Mouse (Mus musculus) hindbrain, embryonic 15.5 days (tissue): ENCODE results near the gene Gm49325. TPM values are rescaled to one million over a fixed set of nuclear protein-coding genes. Genes with fewer than 3 reads are reported as not detected.

ENCODE experiments used
- ATAC-seq: fragments of 200-750 bp; cut with Nextera tagmentation; 2 replicates; pipeline ENCODE4 v1.8.0; 2017; ENCODE audit warnings: low read depth, moderate number of reproducible peaks, moderate TSS enrichment; ENCODE audit not compliant: low FRiP score
- H3K27ac ChIP-seq: fragments of 300-500 bp; sonication (generic); replicated peaks from 2 replicates; pipeline ENCODE4 v1.5.1; 2015; ENCODE audit warnings: mild to moderate bottlenecking, inconsistent platforms
- H3K27me3 ChIP-seq: fragments of 300-500 bp; sonication (generic); 2 replicates; pipeline ENCODE4 v1.6.1; 2015; ENCODE audit warnings: control low read depth, inconsistent platforms
- H3K36me3 ChIP-seq: fragments of 300-500 bp; sonication (generic); 2 replicates; pipeline ENCODE4 v1.6.1; 2015; ENCODE audit warnings: control low read depth, inconsistent platforms
- H3K4me1 ChIP-seq: fragments of 300-500 bp; sonication (generic); replicated peaks from 2 replicates; pipeline ENCODE4 v1.6.1; 2015; ENCODE audit warnings: control low read depth, inconsistent platforms
- H3K4me2 ChIP-seq: fragments of 300-500 bp; sonication (generic); 2 replicates; pipeline ENCODE4 v1.6.1; 2015; ENCODE audit warnings: moderate library complexity, mild to moderate bottlenecking, inconsistent platforms
- H3K4me3 ChIP-seq: fragments of 300-500 bp; sonication (generic); 2 replicates; pipeline ENCODE4 v1.5.1; 2015; ENCODE audit warnings: mild to moderate bottlenecking, inconsistent platforms
- H3K9ac ChIP-seq: fragments of 300-500 bp; sonication (generic); 2 replicates; pipeline ENCODE4 v1.6.1; 2015; ENCODE audit warnings: inconsistent platforms
- H3K9me3 ChIP-seq: fragments of 300-500 bp; sonication (generic); 2 replicates; pipeline ENCODE4 v1.6.1; 2016; ENCODE audit warnings: control low read depth, inconsistent platforms
- WGBS: fragments of 180-500 bp; shearing (Covaris S2); methylation state at CpG from one replicate; pipeline ENCODE4 v1.1.7; 2015; 5-methylcytosine and 5-hydroxymethylcytosine counted together
- polyA plus RNA-seq: library from polyadenylated mRNA; unstranded; fragments of >200 nt; fragmentation: Nextera tagmentation; extraction: Ambion mirVana; gene quantifications from 2 replicates; pipeline ENCODE4 v1.2.1, GENCODE M21; 2015

Gene Gm49325
- polyA plus RNA-seq, 1 experiment from 2014 or later: 2.9 TPM

DNA sequence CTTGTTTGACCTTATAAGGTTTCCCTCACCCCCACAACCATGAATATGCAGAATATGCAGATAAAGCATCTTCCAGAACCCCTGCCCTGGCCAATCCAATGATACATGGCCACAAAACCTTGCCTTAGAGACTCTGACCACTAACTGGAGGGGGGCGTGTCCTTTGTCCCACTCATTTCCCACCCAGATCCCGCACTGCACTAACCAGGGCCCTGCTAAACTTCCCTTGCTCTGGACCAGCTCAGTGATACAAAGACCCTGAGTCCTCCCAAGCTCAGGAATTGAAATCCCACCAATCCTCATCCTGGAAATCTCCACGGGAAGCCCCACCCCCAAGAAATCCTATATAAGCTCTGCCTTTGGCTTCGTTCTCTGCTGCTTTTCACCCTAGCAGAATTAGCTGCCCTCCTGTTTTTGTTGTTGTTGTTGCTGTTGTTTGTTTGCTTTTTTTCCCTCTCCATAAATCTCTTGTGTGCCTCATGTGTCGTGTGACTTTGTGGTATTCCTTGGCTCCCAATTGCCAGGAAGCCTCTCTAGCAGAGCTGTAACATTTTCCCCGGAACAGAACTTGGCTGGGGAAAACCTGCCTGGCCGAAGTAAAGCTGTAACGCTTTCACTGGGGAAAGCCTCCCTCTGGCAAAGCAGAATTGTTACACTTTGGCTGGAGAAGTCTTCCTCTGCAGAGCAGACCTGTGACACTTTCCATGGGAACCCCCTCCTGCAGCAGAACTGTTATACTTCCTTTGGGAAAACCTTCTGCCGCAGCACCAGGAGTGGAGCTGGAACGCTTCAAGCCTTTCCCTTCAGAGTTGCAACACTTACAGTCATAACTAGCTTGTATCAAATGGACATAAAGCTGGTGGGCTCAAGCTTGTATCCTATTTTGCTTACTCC, 25.7 kb upstream of the Gm49325 start:
- Histone ChIP-seq H3K4me1 (peaks cover 21% of the 10 kb centered on the region), H3K36me3 (no peaks in the 10 kb centered on the region), H3K9ac (no peak overlapping the region), H3K27me3 (no peaks in the 10 kb centered on the region), H3K9me3 (no peaks in the 10 kb centered on the region), H3K4me2 (peak overlapping the region; percentile 70; the same call in 1 of the 2 replicates), H3K27ac (no peak overlapping the region), H3K4me3 (no peak overlapping the region)
- WGBS: 61% methylated on average over 10 of the region's 10 CpGs
- ATAC-seq: no peak

DNA sequence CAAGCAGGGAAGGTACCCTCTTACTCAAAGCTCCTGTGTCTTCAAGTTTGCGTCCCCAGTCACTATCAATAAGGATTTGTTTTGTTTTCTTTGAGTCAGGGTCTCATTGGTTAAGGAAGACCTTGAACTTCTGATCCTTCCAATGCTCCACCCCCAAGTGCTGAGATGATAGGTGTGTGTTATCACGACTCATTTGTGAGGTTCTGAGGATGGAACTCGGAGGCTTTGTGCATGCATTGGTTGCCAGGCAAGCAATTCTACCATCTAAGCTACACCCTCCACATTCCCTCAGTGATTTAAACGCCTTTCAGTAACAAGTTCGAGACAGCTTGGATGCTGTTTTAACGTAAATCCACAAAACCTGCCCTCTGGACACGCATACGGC, 25.0 kb upstream of the Gm49325 start:
- H3K9me3 ChIP-seq: no peaks in the 10 kb centered on the region
- peak overlapping the region; percentile 82 for H3K9ac ChIP-seq
- H3K27me3 ChIP-seq: no peaks in the 10 kb centered on the region
- peak overlapping the region; percentile 77 for H3K4me3 ChIP-seq
- 12% methylated on average over 8 of the region's 8 CpGs for WGBS
- peak overlapping the region; percentile 70 for H3K4me2 ChIP-seq
- peak overlapping the region; percentile 89 for H3K27ac ChIP-seq
- H3K36me3 ChIP-seq: no peaks in the 10 kb centered on the region
- H3K4me1 ChIP-seq: peaks cover 26% of the 10 kb centered on the region
- peak; percentile 14; the same call in 1 of the 2 replicates for ATAC-seq

DNA sequence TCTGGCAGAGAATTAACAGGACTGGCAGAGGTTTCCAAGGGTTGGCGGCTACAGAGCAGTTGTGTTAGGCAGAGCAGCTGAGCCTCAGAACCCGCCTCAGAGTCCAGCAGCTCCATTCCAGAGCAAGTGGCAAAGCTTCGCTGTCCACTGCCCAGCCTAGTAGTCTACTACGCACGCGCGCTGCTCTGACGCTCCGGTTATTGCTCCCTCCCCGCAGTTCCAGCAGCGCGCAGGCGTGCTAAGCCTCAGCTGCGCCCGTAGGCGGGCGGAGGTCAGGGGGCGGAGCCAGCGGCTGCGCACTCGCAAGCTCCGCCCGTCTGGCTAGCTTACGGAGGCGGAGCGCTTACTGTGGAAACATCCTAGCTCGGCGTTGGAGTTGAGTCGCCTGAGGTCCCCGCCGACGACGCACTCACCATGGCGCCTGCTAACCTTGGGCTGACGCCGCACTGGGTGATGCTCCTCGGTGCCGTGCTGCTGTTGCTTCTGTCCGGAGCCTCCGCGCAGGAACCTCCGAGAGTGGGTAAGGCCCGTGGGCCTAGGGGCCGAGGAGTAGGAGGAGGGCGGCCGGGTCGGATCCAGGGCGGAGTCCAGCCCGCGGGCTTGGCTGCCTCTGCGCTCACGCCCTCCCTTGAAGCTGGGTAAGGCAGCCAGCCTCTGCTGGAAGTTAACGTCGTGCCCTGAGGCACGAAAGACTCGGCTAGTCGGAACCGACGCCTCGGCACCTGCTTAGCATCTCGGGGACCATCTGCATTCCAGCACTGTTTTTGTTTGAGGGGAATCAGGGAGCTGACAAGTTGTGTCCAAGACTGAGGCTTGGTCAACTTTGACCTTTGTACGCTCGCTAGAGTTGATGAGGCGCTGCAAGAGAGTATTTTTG, 24.4 kb upstream of the Gm49325 start, which contains the start of gene Pttg1ip:
Gene Pttg1ip, plus strand, starts transcription at position 313 of the 877 bp plus-strand sequence.
- Histone ChIP-seq H3K4me3 (peak within 1 kb of the TSS; percentile 77), H3K9me3 (no peaks in the 10 kb centered on the region), H3K4me2 (peak within 1 kb of the TSS; percentile 70), H3K36me3 (no peaks in the 10 kb centered on the region), H3K9ac (peak within 1 kb of the TSS; percentile 82), H3K4me1 (peaks cover 27% of the 10 kb centered on the region), H3K27ac (peak within 1 kb of the TSS; percentile 89), H3K27me3 (no peaks in the 10 kb centered on the region)
- ATAC-seq: peak; percentile 98
- under 1% methylated on average over 64 of the region's 64 CpGs for WGBS

DNA sequence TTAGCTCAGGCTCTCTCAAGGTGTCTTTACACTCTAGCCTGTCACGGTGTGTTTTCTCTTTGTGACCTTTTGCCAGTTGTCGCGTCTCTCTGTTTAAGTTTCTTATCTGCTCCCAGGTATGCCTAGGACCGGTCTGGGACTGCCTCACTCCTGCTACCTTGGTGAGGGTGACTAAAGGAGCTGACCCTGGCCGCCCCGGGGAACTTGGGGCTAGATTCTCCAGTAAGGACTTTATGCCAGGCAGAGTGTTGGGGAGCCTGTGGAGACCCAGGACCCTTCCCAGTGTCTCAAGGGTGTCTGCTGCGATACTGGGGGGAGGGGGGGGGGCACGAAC, 23.7 kb upstream of the Gm49325 start:
- Histone ChIP-seq H3K27ac (peak overlapping the region; percentile 87; the same call in 1 of the 2 replicates), H3K4me3 (peak overlapping the region; percentile 77), H3K4me1 (peaks cover 27% of the 10 kb centered on the region), H3K9ac (peak overlapping the region; percentile 82), H3K36me3 (no peaks in the 10 kb centered on the region), H3K9me3 (no peaks in the 10 kb centered on the region), H3K27me3 (no peaks in the 10 kb centered on the region), H3K4me2 (peak overlapping the region; percentile 70)
- 7% methylated on average over 8 of the region's 8 CpGs for WGBS
- no peak for ATAC-seq

GRCm38 (mm10) chr10:77583795-77584422, 22.1 kb upstream of the Gm49325 start:
- ATAC-seq: no peak
- 0 out of 2 replicates have a peak, but pooled peaks cover 4% of the 10 kb centered on the region for H3K36me3 ChIP-seq
- WGBS: 70% methylated on average over 10 of the region's 10 CpGs
- no peak overlapping the region for H3K9ac ChIP-seq
- no peaks in the 10 kb centered on the region for H3K27me3 ChIP-seq
- H3K27ac ChIP-seq: no peak overlapping the region
- H3K4me3 ChIP-seq: no peak overlapping the region
- peaks cover 35% of the 10 kb centered on the region for H3K4me1 ChIP-seq
- H3K9me3 ChIP-seq: no peaks in the 10 kb centered on the region
- peak overlapping the region; percentile 4; the same call in 1 of the 2 replicates for H3K4me2 ChIP-seq

- no peak for ATAC-seq
- Histone ChIP-seq H3K9me3 (no peaks in the 10 kb centered on the region), H3K4me1 (peaks cover 38% of the 10 kb centered on the region), H3K27ac (no peak overlapping the region), H3K9ac (no peak overlapping the region), H3K36me3 (peaks cover 16% of the 10 kb centered on the region; the same call in 1 of the 2 replicates), H3K4me2 (no peak overlapping the region), H3K4me3 (no peak overlapping the region), H3K27me3 (no peaks in the 10 kb centered on the region)
- 94% methylated on average over 3 of the region's 3 CpGs for WGBS
Measured at GRCm38 (mm10) chr10:77586637-77587036, 19.4 kb upstream of the Gm49325 start.

- Histone ChIP-seq H3K4me1 (peaks cover 38% of the 10 kb centered on the region), H3K4me2 (no peak overlapping the region), H3K9me3 (no peaks in the 10 kb centered on the region), H3K4me3 (no peak overlapping the region), H3K9ac (no peak overlapping the region), H3K27ac (no peak overlapping the region), H3K36me3 (peaks cover 17% of the 10 kb centered on the region; the same call in 1 of the 2 replicates), H3K27me3 (no peaks in the 10 kb centered on the region)
- ATAC-seq: no peak
- WGBS: 90% methylated on average over 6 of the region's 6 CpGs
Measured at GRCm38 (mm10) chr10:77587091-77587775, 18.8 kb upstream of the Gm49325 start.

DNA sequence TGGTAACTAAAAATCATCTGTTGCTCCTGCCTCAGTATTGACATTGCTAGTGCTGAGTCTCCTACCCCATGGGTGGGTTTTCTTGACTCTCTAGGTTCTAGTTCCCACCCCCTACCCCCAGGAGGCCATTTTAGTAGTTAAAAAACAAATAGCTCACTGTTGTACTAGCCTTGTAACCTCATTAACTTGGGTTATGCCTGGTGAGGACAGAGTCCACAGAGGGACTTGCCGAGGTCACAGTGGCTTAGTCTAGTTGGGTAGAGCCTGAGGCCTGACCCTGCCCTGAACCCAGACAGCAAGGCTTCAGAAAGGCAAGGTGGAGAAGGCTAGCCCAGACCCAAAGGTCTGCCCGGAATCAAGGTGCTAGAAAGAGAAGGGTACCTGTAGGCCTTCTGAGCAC, 18.0 kb upstream of the Gm49325 start:
- Histone ChIP-seq H3K36me3 (peaks cover 22% of the 10 kb centered on the region), H3K9me3 (no peaks in the 10 kb centered on the region)
- WGBS: 93% methylated on average over 2 of the region's 2 CpGs

GRCm38 (mm10) chr10:77589117-77589516, 16.9 kb upstream of the Gm49325 start:
- Histone ChIP-seq H3K4me3 (no peak overlapping the region), H3K36me3 (peaks cover 33% of the 10 kb centered on the region), H3K4me2 (no peak overlapping the region), H3K4me1 (peaks cover 19% of the 10 kb centered on the region), H3K9me3 (no peaks in the 10 kb centered on the region), H3K9ac (no peak overlapping the region), H3K27me3 (no peaks in the 10 kb centered on the region), H3K27ac (peak overlapping the region; percentile 22; the same call in 1 of the 2 replicates)
- 77% methylated on average over 7 of the region's 7 CpGs for WGBS
- no peak for ATAC-seq

More for the DNA sequence above, 18.0 kb upstream of the Gm49325 start:
- no peak overlapping the region for H3K4me3 ChIP-seq
- H3K27me3 ChIP-seq: no peaks in the 10 kb centered on the region
- no peak overlapping the region for H3K4me2 ChIP-seq
- H3K9ac ChIP-seq: no peak overlapping the region
- H3K27ac ChIP-seq: no peak overlapping the region
- peaks cover 30% of the 10 kb centered on the region for H3K4me1 ChIP-seq
- no peak for ATAC-seq

GRCm38 (mm10) chr10:77589749-77590148, 16.2 kb upstream of the Gm49325 start:
- H3K27me3 ChIP-seq: no peaks in the 10 kb centered on the region
- H3K27ac ChIP-seq: no peak overlapping the region
- no peaks in the 10 kb centered on the region for H3K9me3 ChIP-seq
- peaks cover 18% of the 10 kb centered on the region; the same call in 1 of the 2 replicates for H3K4me1 ChIP-seq
- no peak overlapping the region for H3K4me2 ChIP-seq
- no peak overlapping the region for H3K9ac ChIP-seq
- H3K36me3 ChIP-seq: peaks cover 39% of the 10 kb centered on the region
- H3K4me3 ChIP-seq: no peak overlapping the region
- WGBS: 68% methylated on average over 8 of the region's 8 CpGs
- ATAC-seq: peak; percentile 53; the same call in 1 of the 2 replicates

- H3K9ac ChIP-seq: no peak overlapping the region
- peaks cover 14% of the 10 kb centered on the region; the same call in 1 of the 2 replicates for H3K4me1 ChIP-seq
- no peaks in the 10 kb centered on the region for H3K9me3 ChIP-seq
- no peaks in the 10 kb centered on the region for H3K27me3 ChIP-seq
- no peak overlapping the region for H3K27ac ChIP-seq
- peaks cover 49% of the 10 kb centered on the region for H3K36me3 ChIP-seq
- ATAC-seq: 0 out of 2 replicates have a peak, but pooled peaks have one; percentile 18
- H3K4me3 ChIP-seq: no peak overlapping the region
- no peak overlapping the region for H3K4me2 ChIP-seq
- 42% methylated on average over 6 of the region's 6 CpGs for WGBS
Measured at GRCm38 (mm10) chr10:77590812-77591211, 15.2 kb upstream of the Gm49325 start.
